Mouse (Mus musculus): ENCODE measurements around the gene Cyp2d26. TPM values are rescaled to one million over a fixed set of nuclear protein-coding genes. Genes with fewer than 3 reads are reported as not detected.
A peak's percentile ranks its signal among the peaks of the same experiment; 100 is the strongest.

Gene Cyp2d26
- polyA plus RNA-seq (2015; fragmentation: Nextera tagmentation; extraction: Ambion mirVana): not detected in 2 replicates

DNA sequence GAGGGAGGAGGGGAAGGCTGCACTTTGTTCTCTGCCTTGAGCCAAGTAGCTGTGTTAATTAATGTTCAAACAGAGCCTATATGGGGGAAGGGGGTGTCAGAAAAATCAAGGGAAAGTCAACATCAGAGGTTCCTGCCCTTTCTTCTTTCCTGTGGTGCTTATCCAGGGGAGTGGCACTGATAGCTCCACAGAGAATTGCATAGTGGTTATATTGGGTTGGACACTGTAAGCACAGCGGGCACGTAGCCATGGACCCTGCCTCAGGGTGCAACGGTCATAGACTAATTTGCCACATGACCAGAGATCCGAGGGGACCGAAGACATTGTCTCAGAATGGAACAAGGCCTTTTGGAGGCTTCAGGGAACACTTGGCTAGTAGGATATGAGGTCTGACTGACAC, at the start of gene Cyp2d26:
Gene Cyp2d26, minus strand, starts transcription at position 18 of the 400 bp plus-strand sequence.
- Histone ChIP-seq H3K4me3 (no peak within 1 kb of the TSS), H3K27ac (replicated peaks) (no peak within 1 kb of the TSS), H3K9ac (replicated peaks) (no peak within 1 kb of the TSS), H3K4me2 (replicated peaks) (no peak within 1 kb of the TSS), H3K9me3 (no peaks in the 10 kb centered on the region), H3K27me3 (no peaks in the 10 kb centered on the region), H3K4me1 (no peaks in the 10 kb centered on the region), H3K36me3 (no peaks in the 10 kb centered on the region)
- no peak for ATAC-seq (replicated peaks)
- 90% methylated on average over 5 of the region's 5 CpGs for WGBS

DNA sequence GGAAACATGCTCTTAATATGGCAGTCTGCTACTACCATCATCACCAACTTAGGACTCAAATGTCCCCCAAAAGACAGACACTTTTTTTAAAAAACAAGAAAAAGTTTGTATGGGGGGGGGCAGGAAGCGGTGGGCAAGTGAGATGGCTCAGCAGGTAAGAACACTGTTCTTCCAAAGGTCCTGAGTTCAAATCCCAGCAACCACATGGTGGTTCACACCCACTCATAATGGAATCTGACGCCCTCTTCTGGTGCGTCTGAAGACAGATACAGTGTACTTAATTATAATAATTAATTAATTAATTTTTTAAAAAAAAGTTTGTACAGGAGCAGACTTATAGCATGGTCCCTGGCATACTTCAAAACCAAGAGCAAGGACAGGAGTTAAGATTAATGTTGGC, 45.1 kb upstream of the Cyp2d26 start:
- H3K9me3 ChIP-seq: no peaks in the 10 kb centered on the region
- H3K9ac ChIP-seq (replicated peaks): no peak overlapping the region
- 95% methylated on average over 3 of the region's 3 CpGs for WGBS
- no peaks in the 10 kb centered on the region for H3K27me3 ChIP-seq
- H3K4me1 ChIP-seq: peaks cover 3% of the 10 kb centered on the region; the same call in 1 of the 2 replicates
- H3K36me3 ChIP-seq: no peaks in the 10 kb centered on the region
- no peak overlapping the region for H3K4me2 ChIP-seq (replicated peaks)
- no peak overlapping the region for H3K27ac ChIP-seq (replicated peaks)
- ATAC-seq (replicated peaks): no peak
- H3K4me3 ChIP-seq: no peak overlapping the region

DNA sequence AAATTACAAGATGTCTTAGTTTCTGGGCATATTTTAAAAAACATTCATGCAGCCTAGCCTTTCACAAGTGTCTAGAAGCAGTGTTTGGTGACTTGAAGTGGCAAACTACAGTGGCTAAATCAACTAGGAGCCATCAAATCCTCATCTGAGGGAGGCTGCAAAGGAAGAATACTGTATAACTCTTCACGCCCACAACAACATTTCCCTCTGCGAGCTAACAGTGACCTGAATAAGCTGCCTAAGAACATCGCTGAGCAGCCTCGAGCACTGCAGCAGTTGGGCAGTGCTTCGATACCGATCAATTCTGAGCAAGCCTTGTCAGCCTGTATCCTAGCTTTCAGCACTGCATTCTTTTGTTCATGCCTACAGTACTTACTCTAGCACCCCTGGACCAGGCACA, 35.8 kb upstream of the Cyp2d26 start:
- no peak overlapping the region for H3K27ac ChIP-seq (replicated peaks)
- ATAC-seq (replicated peaks): no peak
- WGBS: 80% methylated on average over 6 of the region's 6 CpGs
- no peaks in the 10 kb centered on the region for H3K36me3 ChIP-seq
- H3K9me3 ChIP-seq: no peaks in the 10 kb centered on the region
- no peak overlapping the region for H3K4me3 ChIP-seq
- no peaks in the 10 kb centered on the region for H3K27me3 ChIP-seq
- peaks cover 5% of the 10 kb centered on the region; the same call in 1 of the 2 replicates for H3K4me1 ChIP-seq
- H3K9ac ChIP-seq (replicated peaks): no peak overlapping the region
- no peak overlapping the region for H3K4me2 ChIP-seq (replicated peaks)

DNA sequence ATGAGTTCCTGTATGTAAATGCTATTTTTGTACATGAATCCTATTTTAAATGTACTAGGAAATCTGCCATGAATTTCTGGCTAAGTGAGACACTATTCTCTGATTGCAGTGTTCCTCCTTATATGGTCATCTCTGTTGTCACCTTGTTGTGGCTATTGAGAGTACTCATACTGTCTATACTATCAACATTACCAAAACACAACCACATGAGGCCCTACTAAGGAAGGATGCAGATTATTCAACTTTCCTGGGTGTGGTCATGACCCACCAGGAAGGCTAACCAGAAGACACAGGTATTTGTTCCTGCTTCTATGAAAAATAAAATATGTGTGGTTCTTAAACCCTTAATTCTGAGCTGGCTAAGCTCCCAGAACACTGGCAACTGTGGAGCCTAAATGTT, 31.8 kb upstream of the Cyp2d26 start:
- Histone ChIP-seq H3K4me2 (replicated peaks) (no peak overlapping the region), H3K27ac (replicated peaks) (no peak overlapping the region), H3K9ac (replicated peaks) (no peak overlapping the region), H3K36me3 (0 out of 2 replicates have a peak, but pooled peaks cover 2% of the 10 kb centered on the region), H3K4me1 (peaks cover 9% of the 10 kb centered on the region), H3K9me3 (no peaks in the 10 kb centered on the region), H3K27me3 (no peaks in the 10 kb centered on the region), H3K4me3 (no peak overlapping the region)
- no peak for ATAC-seq (replicated peaks)

DNA sequence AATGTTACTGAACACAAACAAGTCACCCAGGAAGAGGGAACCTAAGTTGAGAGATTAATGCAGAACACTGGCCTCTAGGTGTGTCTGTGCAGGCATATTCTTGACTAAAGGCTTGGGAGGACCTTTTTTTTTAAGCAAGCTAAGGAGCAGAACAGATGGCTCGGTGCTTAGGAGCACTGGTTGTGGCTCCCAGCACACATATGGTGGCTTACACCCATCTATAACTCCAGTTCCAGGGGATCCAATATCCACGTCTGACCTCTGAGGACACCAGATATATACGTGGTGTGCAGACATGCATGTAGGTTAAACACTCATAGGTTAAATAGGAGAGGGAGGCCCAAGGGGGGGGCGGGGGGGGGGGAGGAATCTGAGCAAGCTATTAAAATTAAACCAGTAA, 28.3 kb upstream of the Cyp2d26 start:
- no peak for ATAC-seq (replicated peaks)
- Histone ChIP-seq H3K4me1 (peaks cover 9% of the 10 kb centered on the region), H3K9ac (replicated peaks) (no peak overlapping the region), H3K27me3 (no peaks in the 10 kb centered on the region), H3K27ac (replicated peaks) (peak overlapping the region; percentile 27; the same call in 1 of the 2 replicates), H3K4me3 (no peak overlapping the region), H3K36me3 (0 out of 2 replicates have a peak, but pooled peaks cover 2% of the 10 kb centered on the region), H3K9me3 (no peaks in the 10 kb centered on the region), H3K4me2 (replicated peaks) (no peak overlapping the region)
- WGBS: 48% methylated on average over 4 of the region's 4 CpGs

DNA sequence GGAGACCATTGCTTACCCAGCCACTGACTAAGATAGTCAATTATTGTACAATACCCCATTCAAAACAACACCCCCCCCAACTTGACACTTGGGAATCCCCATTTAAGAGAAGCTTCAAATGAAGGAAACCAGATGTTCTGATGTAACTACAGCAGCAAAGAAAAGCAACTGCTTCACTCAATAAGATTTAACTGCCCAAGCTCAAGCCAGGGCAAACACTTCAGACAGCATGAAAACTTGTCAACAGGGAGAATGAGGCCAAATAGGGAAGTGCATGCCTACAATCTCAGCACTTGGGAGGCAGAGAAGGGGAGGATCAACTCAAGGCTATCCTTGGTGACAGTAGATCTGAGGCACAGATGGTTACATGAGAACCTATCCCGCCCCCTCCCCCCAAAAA, 27.6 kb upstream of the Cyp2d26 start:
- H3K9me3 ChIP-seq: no peaks in the 10 kb centered on the region
- H3K4me2 ChIP-seq (replicated peaks): no peak overlapping the region
- no peak overlapping the region for H3K27ac ChIP-seq (replicated peaks)
- no peaks in the 10 kb centered on the region for H3K27me3 ChIP-seq
- ATAC-seq (replicated peaks): no peak
- WGBS: 88% methylated on average over 1 of the region's 1 CpGs
- H3K4me1 ChIP-seq: peaks cover 9% of the 10 kb centered on the region
- H3K36me3 ChIP-seq: 0 out of 2 replicates have a peak, but pooled peaks cover 2% of the 10 kb centered on the region
- no peak overlapping the region for H3K9ac ChIP-seq (replicated peaks)
- H3K4me3 ChIP-seq: no peak overlapping the region

- Histone ChIP-seq H3K4me3 (no peak overlapping the region), H3K27me3 (no peaks in the 10 kb centered on the region), H3K27ac (replicated peaks) (no peak overlapping the region), H3K9me3 (no peaks in the 10 kb centered on the region), H3K9ac (replicated peaks) (no peak overlapping the region), H3K4me1 (no peaks in the 10 kb centered on the region), H3K4me2 (replicated peaks) (no peak overlapping the region), H3K36me3 (peaks cover 15% of the 10 kb centered on the region)
- WGBS: 87% methylated on average over 4 of the region's 4 CpGs
- ATAC-seq (replicated peaks): no peak
Measured at GRCm38 (mm10) chr15:82815296-82815695, 21.2 kb upstream of the Cyp2d26 start.

- no peak for ATAC-seq (replicated peaks)
Measured at GRCm38 (mm10) chr15:82814806-82815205, 20.7 kb upstream of the Cyp2d26 start.

DNA sequence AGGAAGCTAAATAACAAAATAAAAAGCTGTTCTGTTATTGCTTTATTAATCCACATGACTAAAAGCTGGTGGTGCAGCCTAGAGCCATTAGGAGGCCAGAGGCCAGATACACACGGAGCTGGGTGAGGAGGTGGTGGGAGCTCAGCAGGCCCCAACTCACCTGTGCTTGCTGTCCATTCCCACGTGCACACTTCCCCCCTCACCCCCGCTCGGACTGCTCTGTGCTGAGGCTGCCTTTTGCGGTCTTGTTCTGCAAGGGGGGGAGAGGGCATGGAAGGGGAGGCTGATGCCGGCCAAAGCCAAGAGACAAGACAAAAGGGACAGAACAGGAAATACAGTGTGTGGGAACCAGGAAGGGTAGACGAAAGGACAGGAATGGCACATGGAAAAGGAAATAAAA, 20.2 kb upstream of the Cyp2d26 start:
- H3K9ac ChIP-seq (replicated peaks): no peak overlapping the region
- H3K4me3 ChIP-seq: no peak overlapping the region
- H3K36me3 ChIP-seq: peaks cover 15% of the 10 kb centered on the region
- peaks cover 7% of the 10 kb centered on the region for H3K4me1 ChIP-seq
- 86% methylated on average over 7 of the region's 7 CpGs for WGBS
- H3K27ac ChIP-seq (replicated peaks): no peak overlapping the region
- no peak for ATAC-seq (replicated peaks)
- no peaks in the 10 kb centered on the region for H3K9me3 ChIP-seq
- H3K27me3 ChIP-seq: no peaks in the 10 kb centered on the region
- no peak overlapping the region for H3K4me2 ChIP-seq (replicated peaks)

More at GRCm38 (mm10) chr15:82814806-82815205, 20.7 kb upstream of the Cyp2d26 start:
- H3K4me2 ChIP-seq (replicated peaks): no peak overlapping the region
- no peaks in the 10 kb centered on the region for H3K27me3 ChIP-seq
- no peak overlapping the region for H3K27ac ChIP-seq (replicated peaks)
- H3K9ac ChIP-seq (replicated peaks): no peak overlapping the region
- H3K36me3 ChIP-seq: peaks cover 15% of the 10 kb centered on the region
- H3K4me3 ChIP-seq: no peak overlapping the region
- no peaks in the 10 kb centered on the region for H3K9me3 ChIP-seq
- WGBS: 63% methylated on average over 4 of the region's 4 CpGs
- H3K4me1 ChIP-seq: peaks cover 3% of the 10 kb centered on the region

DNA sequence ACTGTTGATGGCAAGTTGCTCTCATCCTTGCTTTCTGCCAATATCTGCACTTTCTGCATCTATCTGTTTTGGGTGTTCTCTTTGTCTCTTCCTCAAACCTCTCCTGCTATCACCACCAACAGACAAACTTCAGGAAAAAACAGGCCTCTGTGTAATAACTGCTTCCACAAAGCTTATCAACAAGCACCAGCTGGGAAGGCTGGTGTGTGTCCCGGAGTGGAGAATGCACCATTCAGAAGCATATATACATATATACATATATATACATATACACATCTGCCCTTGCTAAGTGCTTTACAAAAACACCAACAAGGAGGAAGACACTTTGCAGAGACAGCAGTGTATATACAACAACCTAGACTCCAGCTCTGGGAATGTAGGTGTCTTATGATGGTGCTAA, 16.5 kb upstream of the Cyp2d26 start:
- no peak for ATAC-seq (replicated peaks)
- Histone ChIP-seq H3K27ac (replicated peaks) (no peak overlapping the region), H3K9ac (replicated peaks) (no peak overlapping the region), H3K9me3 (no peaks in the 10 kb centered on the region), H3K27me3 (no peaks in the 10 kb centered on the region), H3K4me1 (peaks cover 7% of the 10 kb centered on the region), H3K36me3 (peaks cover 18% of the 10 kb centered on the region), H3K4me3 (no peak overlapping the region), H3K4me2 (replicated peaks) (no peak overlapping the region)
- 93% methylated on average over 1 of the region's 1 CpGs for WGBS

GRCm38 (mm10) chr15:82809511-82809910, 15.4 kb upstream of the Cyp2d26 start:
- H3K36me3 ChIP-seq: peaks cover 18% of the 10 kb centered on the region
- H3K4me3 ChIP-seq: no peak overlapping the region
- H3K27ac ChIP-seq (replicated peaks): peak overlapping the region; percentile 35; the same call in 1 of the 2 replicates
- H3K9me3 ChIP-seq: no peaks in the 10 kb centered on the region
- peaks cover 14% of the 10 kb centered on the region for H3K4me1 ChIP-seq
- no peak overlapping the region for H3K9ac ChIP-seq (replicated peaks)
- WGBS: 66% methylated on average over 6 of the region's 6 CpGs
- no peak for ATAC-seq (replicated peaks)
- H3K27me3 ChIP-seq: no peaks in the 10 kb centered on the region
- no peak overlapping the region for H3K4me2 ChIP-seq (replicated peaks)

GRCm38 (mm10) chr15:82806969-82807763, 13.1 kb upstream of the Cyp2d26 start:
- 77% methylated on average over 5 of the region's 5 CpGs for WGBS
- no peak for ATAC-seq (replicated peaks)
- Histone ChIP-seq H3K9me3 (no peaks in the 10 kb centered on the region), H3K9ac (replicated peaks) (no peak overlapping the region), H3K4me3 (no peak overlapping the region), H3K4me1 (peaks cover 20% of the 10 kb centered on the region), H3K36me3 (peaks cover 14% of the 10 kb centered on the region), H3K27me3 (no peaks in the 10 kb centered on the region), H3K27ac (replicated peaks) (no peak overlapping the region), H3K4me2 (replicated peaks) (no peak overlapping the region)

Data from forebrain, embryonic 15.5 days (tissue).